Mouse (Mus musculus): ENCODE results near the gene Cachd1. TPM values are rescaled to one million over a fixed set of nuclear protein-coding genes. Genes with fewer than 3 reads are reported as not detected.

The Cachd1 gene
- total and polyA plus RNA-seq, 3 experiments = 6.1 to 55.2 (median 28.8) TPM

DNA sequence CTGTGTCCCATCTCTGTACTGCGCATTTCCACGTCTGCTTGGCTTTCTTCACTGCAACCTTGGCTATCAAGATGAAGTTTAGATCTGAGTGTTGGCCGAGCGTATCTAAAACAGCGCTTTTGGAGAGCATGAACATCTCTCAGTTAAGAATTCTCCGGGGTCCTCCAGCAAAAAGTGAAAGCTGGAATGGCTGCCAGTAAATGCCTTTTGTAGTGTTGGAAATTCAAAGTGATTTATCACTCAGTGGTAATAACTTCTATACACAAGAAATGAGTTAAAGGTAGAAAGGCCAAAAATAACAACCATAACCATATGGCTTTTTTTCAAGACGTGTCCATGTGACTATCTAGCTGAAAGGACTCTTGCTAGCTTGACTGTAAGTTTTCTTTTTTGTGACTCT, 46.1 kb downstream of the Cachd1 start:
- DNase-seq (ENCODE audit: low spot score) (no peak), ATAC-seq (ENCODE audit: extremely low read depth, insufficient number of reproducible peaks, low FRiP score, poor library complexity, severe bottlenecking) (no peak)
- H3K4me1 ChIP-seq (ENCODE audit: insufficient read depth, low read depth, low read length) = no peaks in the 10 kb centered on the region
- no peaks in the 10 kb centered on the region for H3K27me3 ChIP-seq (ENCODE audit: insufficient read depth, low read length)
- H3K9me3 ChIP-seq (replicated peaks) = no peaks in the 10 kb centered on the region
- no peak overlapping the region for H3K4me3 ChIP-seq (ENCODE audit: low read depth, low read length)
- TF ChIP-seq TAL1 (conservative IDR thresholded peaks at IDR 0.05; ENCODE audit: low read depth, low read length) (no peak), POLR2AphosphoS5 (IDR thresholded peaks at IDR 0.05; ENCODE audit: insufficient replicate concordance, low read depth, low read length) (no peak), GATA2 (IDR thresholded peaks at IDR 0.05; ENCODE audit: borderline replicate concordance, low read depth, low read length) (no peak), CTCF (IDR thresholded peaks at IDR 0.05; ENCODE audit: low read depth, low read length) (no peak), GATA1 (IDR thresholded peaks at IDR 0.05; ENCODE audit: borderline replicate concordance, low read length) (no peak)
- no peaks in the 10 kb centered on the region for H3K36me3 ChIP-seq (replicated peaks)

DNA sequence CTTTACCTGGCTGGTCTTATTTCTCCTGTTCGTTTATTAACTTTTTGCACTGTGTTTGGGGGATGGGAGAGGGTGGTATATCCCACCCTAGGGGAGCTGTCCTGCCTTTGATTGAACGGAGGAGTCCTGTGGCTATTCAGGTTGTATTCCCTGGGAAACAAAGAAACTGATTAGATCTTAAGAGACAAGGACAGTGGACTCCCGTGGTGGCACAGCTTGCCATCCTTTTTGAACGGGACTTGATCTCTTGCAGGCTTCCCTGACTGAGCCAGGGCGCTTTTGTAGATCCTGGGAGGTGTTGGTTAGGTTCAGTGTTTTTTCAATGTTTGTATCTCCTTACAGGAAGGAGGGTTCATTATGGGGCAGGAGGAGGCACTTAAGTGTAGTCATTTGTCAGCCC, 50.9 kb downstream of the Cachd1 start:
- no peaks in the 10 kb centered on the region for H3K4me1 ChIP-seq (ENCODE audit: insufficient read depth, low read depth, low read length)
- no peak for DNase-seq (ENCODE audit: low spot score)
- H3K36me3 ChIP-seq (replicated peaks) = no peaks in the 10 kb centered on the region
- ATAC-seq (ENCODE audit: extremely low read depth, insufficient number of reproducible peaks, low FRiP score, poor library complexity, severe bottlenecking) = no peak
- no peaks in the 10 kb centered on the region for H3K27me3 ChIP-seq (ENCODE audit: insufficient read depth, low read length)
- no peak for TF ChIP-seq GATA1 (IDR thresholded peaks at IDR 0.05; ENCODE audit: borderline replicate concordance, low read length)
- no peak for TF ChIP-seq CTCF (IDR thresholded peaks at IDR 0.05; ENCODE audit: low read depth, low read length)
- no peak for TF ChIP-seq POLR2AphosphoS5 (IDR thresholded peaks at IDR 0.05; ENCODE audit: insufficient replicate concordance, low read depth, low read length)
- TF ChIP-seq TAL1 (conservative IDR thresholded peaks at IDR 0.05; ENCODE audit: low read depth, low read length) = no peak
- no peak overlapping the region for H3K4me3 ChIP-seq (ENCODE audit: low read depth, low read length)
- H3K9me3 ChIP-seq (replicated peaks) = no peaks in the 10 kb centered on the region

DNA sequence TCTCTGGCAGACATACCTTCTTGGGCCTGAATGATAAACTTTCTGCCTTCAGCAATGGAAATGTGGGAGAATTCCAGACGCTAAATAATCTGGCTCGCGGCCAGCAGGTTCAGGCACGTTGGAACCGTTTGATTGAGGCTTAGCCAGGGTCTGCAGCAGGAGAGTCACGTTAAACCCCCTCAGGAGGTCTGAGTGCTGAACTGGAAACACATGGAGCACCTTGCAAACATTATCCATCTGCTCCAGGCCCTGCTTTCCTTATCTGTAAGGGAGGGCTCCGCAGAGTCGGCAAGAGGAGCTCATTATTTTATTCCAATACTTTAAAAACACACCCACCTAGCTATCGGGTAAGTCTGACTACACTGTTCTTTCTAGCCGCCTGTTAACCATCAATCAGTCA, 52.3 kb downstream of the Cachd1 start:
- ATAC-seq (ENCODE audit: extremely low read depth, insufficient number of reproducible peaks, low FRiP score, poor library complexity, severe bottlenecking) (no peak), DNase-seq (ENCODE audit: low spot score) (no peak)
- Histone ChIP-seq H3K27me3 (ENCODE audit: insufficient read depth, low read length) (no peaks in the 10 kb centered on the region), H3K36me3 (replicated peaks) (no peaks in the 10 kb centered on the region), H3K9me3 (replicated peaks) (no peaks in the 10 kb centered on the region), H3K4me3 (ENCODE audit: low read depth, low read length) (no peak overlapping the region), H3K4me1 (ENCODE audit: insufficient read depth, low read depth, low read length) (no peaks in the 10 kb centered on the region)
- TF ChIP-seq GATA2 (IDR thresholded peaks at IDR 0.05; ENCODE audit: borderline replicate concordance, low read depth, low read length) (no peak), CTCF (IDR thresholded peaks at IDR 0.05; ENCODE audit: low read depth, low read length) (no peak), POLR2AphosphoS5 (IDR thresholded peaks at IDR 0.05; ENCODE audit: insufficient replicate concordance, low read depth, low read length) (no peak), TAL1 (conservative IDR thresholded peaks at IDR 0.05; ENCODE audit: low read depth, low read length) (no peak), GATA1 (IDR thresholded peaks at IDR 0.05; ENCODE audit: borderline replicate concordance, low read length) (no peak)

DNA sequence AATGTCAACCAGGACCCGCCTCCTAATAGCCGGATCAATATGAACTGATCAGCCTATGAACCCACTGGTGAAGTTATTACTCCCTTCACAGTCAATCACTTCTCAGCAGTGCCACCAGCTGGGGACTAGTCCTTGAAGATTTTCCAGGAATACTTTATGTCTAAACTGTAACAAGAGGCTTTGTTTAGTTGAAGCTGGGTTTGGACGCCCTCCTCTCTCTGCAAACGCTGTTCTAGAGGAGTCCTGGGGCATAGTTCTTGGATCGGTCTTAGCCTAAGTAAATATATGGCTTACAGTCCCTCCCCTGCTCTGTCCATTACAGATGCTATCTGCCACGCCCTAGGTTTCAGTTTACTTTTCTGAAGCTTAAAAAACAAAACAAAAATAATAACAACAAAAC, 60.7 kb downstream of the Cachd1 start:
- ATAC-seq (ENCODE audit: extremely low read depth, insufficient number of reproducible peaks, low FRiP score, poor library complexity, severe bottlenecking) (no peak), DNase-seq (ENCODE audit: low spot score) (no peak)
- Histone ChIP-seq H3K4me1 (ENCODE audit: insufficient read depth, low read depth, low read length) (no peaks in the 10 kb centered on the region), H3K27me3 (ENCODE audit: insufficient read depth, low read length) (no peaks in the 10 kb centered on the region), H3K4me3 (ENCODE audit: low read depth, low read length) (no peak overlapping the region), H3K36me3 (replicated peaks) (no peaks in the 10 kb centered on the region), H3K9me3 (replicated peaks) (no peaks in the 10 kb centered on the region)
- TF ChIP-seq GATA1 (IDR thresholded peaks at IDR 0.05; ENCODE audit: borderline replicate concordance, low read length) (no peak), CTCF (IDR thresholded peaks at IDR 0.05; ENCODE audit: low read depth, low read length) (no peak), TAL1 (conservative IDR thresholded peaks at IDR 0.05; ENCODE audit: low read depth, low read length) (no peak), GATA2 (IDR thresholded peaks at IDR 0.05; ENCODE audit: borderline replicate concordance, low read depth, low read length) (no peak), POLR2AphosphoS5 (IDR thresholded peaks at IDR 0.05; ENCODE audit: insufficient replicate concordance, low read depth, low read length) (no peak)

DNA sequence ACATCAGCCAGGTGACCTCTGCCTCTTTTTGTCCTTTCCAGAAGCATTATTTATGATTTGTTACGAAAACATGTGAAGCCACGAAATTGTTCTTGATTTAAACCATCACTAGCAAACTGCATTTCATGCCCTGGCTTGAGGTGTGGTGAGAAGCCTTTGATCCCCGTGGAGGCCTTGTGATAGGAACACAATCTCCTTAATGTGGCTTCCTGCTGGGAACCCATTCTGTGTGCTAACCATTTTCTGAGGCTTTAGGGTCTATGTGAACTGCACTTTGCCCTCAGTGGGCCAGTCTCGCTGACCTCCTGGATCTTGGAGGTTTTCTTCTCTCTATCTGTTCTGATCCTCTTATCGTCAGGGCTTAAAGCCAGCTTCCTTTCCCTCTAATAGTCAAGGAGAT, 66.2 kb downstream of the Cachd1 start:
- no peak overlapping the region for H3K4me3 ChIP-seq (ENCODE audit: low read depth, low read length)

DNA sequence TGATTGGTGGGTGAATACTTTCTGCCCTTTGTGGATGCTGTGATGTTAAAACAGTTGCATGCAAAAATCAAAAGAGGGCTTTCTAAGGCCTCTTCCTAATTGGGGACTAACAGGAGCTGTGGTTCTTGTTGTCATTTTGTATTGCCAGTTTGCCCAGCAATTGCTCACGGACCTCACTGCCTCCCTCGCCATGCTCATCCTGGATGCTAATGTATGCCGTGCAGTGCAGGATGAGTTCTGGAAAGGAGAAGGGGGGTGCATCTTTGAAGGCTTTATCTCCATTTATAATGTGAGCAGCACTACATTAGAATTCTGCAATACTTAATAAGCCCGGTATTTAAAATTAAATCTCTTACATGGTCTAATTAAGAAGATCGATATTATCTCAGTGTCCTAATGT, 66.6 kb downstream of the Cachd1 start:
- ATAC-seq (ENCODE audit: extremely low read depth, insufficient number of reproducible peaks, low FRiP score, poor library complexity, severe bottlenecking) = no peak
- Histone ChIP-seq H3K4me1 (ENCODE audit: insufficient read depth, low read depth, low read length) (no peaks in the 10 kb centered on the region), H3K4me3 (ENCODE audit: low read depth, low read length) (no peak overlapping the region), H3K36me3 (replicated peaks) (no peaks in the 10 kb centered on the region), H3K27me3 (ENCODE audit: insufficient read depth, low read length) (no peaks in the 10 kb centered on the region), H3K9me3 (replicated peaks) (no peaks in the 10 kb centered on the region)
- TF ChIP-seq GATA1 (IDR thresholded peaks at IDR 0.05; ENCODE audit: borderline replicate concordance, low read length) (no peak), GATA2 (IDR thresholded peaks at IDR 0.05; ENCODE audit: borderline replicate concordance, low read depth, low read length) (no peak), CTCF (IDR thresholded peaks at IDR 0.05; ENCODE audit: low read depth, low read length) (no peak), POLR2AphosphoS5 (IDR thresholded peaks at IDR 0.05; ENCODE audit: insufficient replicate concordance, low read depth, low read length) (no peak), TAL1 (conservative IDR thresholded peaks at IDR 0.05; ENCODE audit: low read depth, low read length) (no peak)
- no peak for DNase-seq (ENCODE audit: low spot score)

More for the DNA sequence above, 66.2 kb downstream of the Cachd1 start:
- Histone ChIP-seq H3K27me3 (ENCODE audit: insufficient read depth, low read length) (no peaks in the 10 kb centered on the region), H3K9me3 (replicated peaks) (no peaks in the 10 kb centered on the region), H3K36me3 (replicated peaks) (no peaks in the 10 kb centered on the region), H3K4me1 (ENCODE audit: insufficient read depth, low read depth, low read length) (no peaks in the 10 kb centered on the region)
- TF ChIP-seq TAL1 (conservative IDR thresholded peaks at IDR 0.05; ENCODE audit: low read depth, low read length) (no peak), POLR2AphosphoS5 (IDR thresholded peaks at IDR 0.05; ENCODE audit: insufficient replicate concordance, low read depth, low read length) (no peak), GATA1 (IDR thresholded peaks at IDR 0.05; ENCODE audit: borderline replicate concordance, low read length) (no peak), GATA2 (IDR thresholded peaks at IDR 0.05; ENCODE audit: borderline replicate concordance, low read depth, low read length) (no peak), CTCF (IDR thresholded peaks at IDR 0.05; ENCODE audit: low read depth, low read length) (no peak)
- DNase-seq (ENCODE audit: low spot score) (no peak), ATAC-seq (ENCODE audit: extremely low read depth, insufficient number of reproducible peaks, low FRiP score, poor library complexity, severe bottlenecking) (no peak)

Data from G1E (cell line).